Mouse (Mus musculus) CH12.LX (cell line): ENCODE measurements around the gene Coro7. TPM values are rescaled to one million over a fixed set of nuclear protein-coding genes. Genes with fewer than 3 reads are reported as not detected.

Source experiments
- DNase-seq: peaks from one replicate; pipeline ENCODE4 v3.0.0-alpha.2; 2013; ENCODE audit errors: extremely low read depth
- H3K27ac ChIP-seq: 2 replicates; pipeline ENCODE4 v1.5.1; 2012; ENCODE audit warnings: low read depth, mild to moderate bottlenecking, control low read depth, moderate library complexity; ENCODE audit not compliant: insufficient read depth
- H3K27me3 ChIP-seq: replicated peaks from 2 replicates; pipeline ENCODE3; 2012; ENCODE audit warnings: inconsistent platforms
- H3K36me3 ChIP-seq, 2 experiments: replicated peaks in 1 of 2; 2 replicates each; pipeline versions ENCODE3 to v1.6.1; 2012; ENCODE audit warnings: inconsistent platforms in 1 of 2, low read length in 1 of 2, mild to moderate bottlenecking in 1 of 2, mixed read lengths in 1 of 2, moderate library complexity in 1 of 2; ENCODE audit not compliant: control insufficient read depth in 1 of 2, insufficient read depth in 1 of 2
- H3K4me1 ChIP-seq, 2 experiments: 2 replicates each; pipeline ENCODE4 v1.6.1; 2012; ENCODE audit warnings: inconsistent platforms in 1 of 2, moderate library complexity in 1 of 2; ENCODE audit not compliant: insufficient read depth in 2 of 2, control insufficient read depth in 1 of 2
- H3K4me2 ChIP-seq: 2 replicates; pipeline ENCODE4 v1.6.1; 2012; ENCODE audit warnings: low read depth, mild to moderate bottlenecking, control low read depth; ENCODE audit not compliant: poor library complexity, insufficient read depth, severe bottlenecking
- H3K4me3 ChIP-seq, 3 experiments: fragments of 150-350 bp in 1 of 3; sonication (generic) in 1 of 3; replicated peaks in 1 of 3; 2 replicates each; pipeline versions ENCODE3 to v1.5.1; 2011 to 2012; ENCODE audit warnings: low read depth in 2 of 3, low read length in 2 of 3, mild to moderate bottlenecking in 2 of 3, moderate library complexity in 2 of 3, control low read depth in 1 of 3, improper control_type of control experiment in 1 of 3, inconsistent platforms in 1 of 3, mixed read lengths in 1 of 3; ENCODE audit not compliant: poor library complexity in 1 of 3
- H3K79me2 ChIP-seq: replicated peaks from 2 replicates; pipeline ENCODE4 v1.6.1; 2012; ENCODE audit warnings: mild to moderate bottlenecking, moderate library complexity; ENCODE audit not compliant: control insufficient read depth, poor library complexity, insufficient read depth, severe bottlenecking; ENCODE audit errors: extremely low read depth
- H3K9ac ChIP-seq: 2 replicates; pipeline ENCODE4 v1.6.1; 2012; ENCODE audit warnings: low read depth, mild to moderate bottlenecking, control low read depth, moderate library complexity; ENCODE audit not compliant: insufficient read depth
- H3K9me3 ChIP-seq: replicated peaks from 2 replicates; pipeline ENCODE3; 2012; ENCODE audit warnings: low read length, inconsistent platforms, mixed read lengths
- BHLHE40 ChIP-seq: IDR thresholded peaks from 2 replicates; pipeline ENCODE4 v1.6.1; 2011; ENCODE audit warnings: mild to moderate bottlenecking, low read depth, low read length, improper control_type of control experiment
- CTCF ChIP-seq, 2 experiments: IDR thresholded peaks in 1 of 2; conservative IDR thresholded peaks in 1 of 2; 2 replicates each; pipeline ENCODE4 v1.5.1; 2011 to 2012; ENCODE audit warnings: low read depth in 2 of 2, low read length in 2 of 2, improper control_type of control experiment in 1 of 2, inconsistent platforms in 1 of 2, mild to moderate bottlenecking in 1 of 2, moderate library complexity in 1 of 2
- ELF1 ChIP-seq: IDR thresholded peaks from 2 replicates; pipeline ENCODE4 v1.6.1; 2014; ENCODE audit warnings: low read depth, mild to moderate bottlenecking, inconsistent platforms, low read length, improper control_type of control experiment
- GABPA ChIP-seq: IDR thresholded peaks from 2 replicates; pipeline ENCODE4 v1.6.1; 2012; ENCODE audit warnings: low read depth, low read length, improper control_type of control experiment, inconsistent platforms; ENCODE audit not compliant: insufficient replicate concordance
- HCFC1 ChIP-seq: IDR thresholded peaks from 2 replicates; pipeline ENCODE4 v1.6.1; 2012; ENCODE audit warnings: low read depth, mild to moderate bottlenecking, inconsistent platforms, low read length, improper control_type of control experiment
- JUN ChIP-seq: IDR thresholded peaks from 2 replicates; pipeline ENCODE4 v1.6.1; 2011; ENCODE audit warnings: low read depth, mild to moderate bottlenecking, low read length, improper control_type of control experiment, moderate library complexity; ENCODE audit not compliant: insufficient read depth
- MAZ ChIP-seq: IDR thresholded peaks from 2 replicates; pipeline ENCODE4 v1.6.1; 2012; ENCODE audit warnings: low read depth, mild to moderate bottlenecking, inconsistent platforms, low read length, improper control_type of control experiment, moderate library complexity
- NRF1 ChIP-seq: IDR thresholded peaks from 2 replicates; pipeline ENCODE4 v1.6.1; 2014; ENCODE audit warnings: low read depth, mild to moderate bottlenecking, inconsistent platforms, low read length, improper control_type of control experiment, moderate library complexity
- POLR2A ChIP-seq: IDR thresholded peaks from 2 replicates; pipeline ENCODE4 v1.6.1; 2011; ENCODE audit warnings: low read depth, mild to moderate bottlenecking, improper control_type of control experiment, low read length
- RAD21 ChIP-seq: IDR thresholded peaks from 2 replicates; pipeline ENCODE4 v1.6.1; 2011; ENCODE audit warnings: low read depth, mild to moderate bottlenecking, low read length, improper control_type of control experiment, moderate library complexity
- SMC3 ChIP-seq: IDR thresholded peaks from 2 replicates; pipeline ENCODE4 v1.6.1; 2011; ENCODE audit warnings: low read depth, low read length, improper control_type of control experiment
- TBP ChIP-seq: conservative IDR thresholded peaks from 2 replicates; pipeline ENCODE4 v1.6.1; 2011; ENCODE audit warnings: low read depth, low read length, improper control_type of control experiment
- ZC3H11A ChIP-seq: IDR thresholded peaks from 2 replicates; pipeline ENCODE4 v1.6.1; 2012; ENCODE audit warnings: low read depth, mild to moderate bottlenecking, inconsistent platforms, low read length, improper control_type of control experiment
- ZKSCAN1 ChIP-seq: IDR thresholded peaks from 2 replicates; pipeline ENCODE4 v1.6.1; 2012; ENCODE audit warnings: low read depth, inconsistent platforms, low read length, improper control_type of control experiment, borderline replicate concordance
- ZNF384 ChIP-seq: IDR thresholded peaks from 2 replicates; pipeline ENCODE4 v1.6.1; 2012; ENCODE audit warnings: low read depth, low read length, improper control_type of control experiment, inconsistent platforms
- dilution Hi-C: fragments of 300-500 bp; cut with MboI; formaldehyde crosslinking; loops from 2 replicates; pipeline ENCODE4 v1.14.3; 2020; ENCODE audit warnings: low sequenced_read_pairs; ENCODE audit not compliant: extremely low pct_unique_long_range_greater_than_20kb, extremely low pct_ligation_motif_present
- in situ Hi-C: fragments of 300-500 bp; cut with MboI; formaldehyde crosslinking; loops from 3 replicates; pipeline ENCODE4 v1.14.3; 2019; ENCODE audit warnings: low sequenced_read_pairs, low pct_ligation_motif_present, low pct_unique_long_range_greater_than_20kb, mixed read lengths
- polyA plus RNA-seq: library from polyadenylated mRNA; unstranded; fragments of >175 nt; gene quantifications from 2 replicates; pipeline ENCODE4 v1.2.1, GENCODE M21; 2012; ENCODE audit warnings: low read depth; ENCODE audit not compliant: insufficient read length
- total RNA-seq, 2 experiments: library from RNA; depleted of rRNA; stranded (reverse); fragments of 300-350 nt in 1 of 2; fragments of >200 nt in 1 of 2; gene quantifications; 2 replicates each; pipeline ENCODE4 v1.2.3; 2012 to 2014

Gene Coro7
- total and polyA plus RNA-seq, 3 experiments, result 5.7 to 40.2 (median 20.0) TPM

DNA sequence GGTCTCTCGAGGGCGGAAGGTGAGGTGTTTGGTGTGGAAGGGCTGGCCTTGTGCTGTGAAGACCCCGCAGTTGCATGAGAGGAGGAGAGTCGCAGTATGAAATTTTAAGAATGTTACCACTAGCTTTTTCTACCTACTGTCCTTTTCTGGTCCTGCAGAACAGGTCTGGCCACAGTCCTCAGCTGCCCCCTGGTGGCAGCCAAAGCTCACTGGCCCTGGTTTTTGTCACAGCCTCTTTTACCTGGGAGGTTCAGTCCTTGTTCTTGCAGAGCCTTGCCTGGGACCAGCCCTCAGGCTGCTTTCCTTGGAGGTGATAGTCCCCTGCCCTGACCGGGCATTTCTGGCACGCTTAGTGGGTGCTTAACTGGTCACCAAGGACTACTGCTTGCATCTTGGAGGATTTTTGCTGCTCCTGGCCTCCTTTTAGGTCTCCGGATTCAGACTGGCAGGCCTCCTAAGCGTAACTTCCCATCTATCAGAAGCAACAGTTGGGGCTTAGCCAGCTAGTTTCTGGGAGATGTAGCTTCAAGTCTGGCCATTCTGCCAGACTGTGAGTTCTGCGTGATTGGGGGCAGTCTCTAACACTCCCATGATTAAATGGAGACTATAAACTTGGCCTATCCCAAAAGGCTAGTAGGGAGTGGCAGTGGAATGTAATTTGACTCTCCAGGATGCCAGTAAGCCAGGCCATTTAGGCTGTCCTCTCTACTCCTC lies 71.6 kb downstream of the Coro7 start:
- TF ChIP-seq NRF1 (peak; percentile 36; the same call in 1 of the 2 replicates), SMC3 (peak; percentile 99), BHLHE40 (no peak), ZKSCAN1 (no peak), CTCF (conservative IDR thresholded peaks at IDR 0.05 in 1 of 2, IDR thresholded peaks at IDR 0.05 in 1 of 2; ENCODE audit: low read depth in 2 of 2, low read length in 2 of 2) (peak; percentile 93 to 99), JUN (no peak), ELF1 (0 out of 2 replicates have a peak, but pooled peaks have one; percentile 18), ZC3H11A (peak; percentile 99), TBP (no peak), ZNF384 (peak; percentile 38; the same call in 1 of the 2 replicates), POLR2A (0 out of 2 replicates have a peak, but pooled peaks have one; percentile 23)
- Histone ChIP-seq H3K4me2 (no peak overlapping the region), H3K9me3 (no peaks in the 10 kb centered on the region), H3K9ac (no peak overlapping the region), H3K27me3 (no peaks in the 10 kb centered on the region), H3K4me3 (no peak overlapping the region), H3K27ac (no peak overlapping the region), H3K79me2 (no peaks in the 10 kb centered on the region), H3K4me1 (peaks cover 5 to 7% of the 10 kb centered on the region in 2 experiments; a peak in 3 of 4 replicates), H3K36me3 (peaks cover 11 to 23% of the 10 kb centered on the region in 2 experiments)
- DNase-seq, result peak; percentile 88
- in situ Hi-C loops, result no loop called here
- dilution Hi-C loops, result no loop called here

DNA sequence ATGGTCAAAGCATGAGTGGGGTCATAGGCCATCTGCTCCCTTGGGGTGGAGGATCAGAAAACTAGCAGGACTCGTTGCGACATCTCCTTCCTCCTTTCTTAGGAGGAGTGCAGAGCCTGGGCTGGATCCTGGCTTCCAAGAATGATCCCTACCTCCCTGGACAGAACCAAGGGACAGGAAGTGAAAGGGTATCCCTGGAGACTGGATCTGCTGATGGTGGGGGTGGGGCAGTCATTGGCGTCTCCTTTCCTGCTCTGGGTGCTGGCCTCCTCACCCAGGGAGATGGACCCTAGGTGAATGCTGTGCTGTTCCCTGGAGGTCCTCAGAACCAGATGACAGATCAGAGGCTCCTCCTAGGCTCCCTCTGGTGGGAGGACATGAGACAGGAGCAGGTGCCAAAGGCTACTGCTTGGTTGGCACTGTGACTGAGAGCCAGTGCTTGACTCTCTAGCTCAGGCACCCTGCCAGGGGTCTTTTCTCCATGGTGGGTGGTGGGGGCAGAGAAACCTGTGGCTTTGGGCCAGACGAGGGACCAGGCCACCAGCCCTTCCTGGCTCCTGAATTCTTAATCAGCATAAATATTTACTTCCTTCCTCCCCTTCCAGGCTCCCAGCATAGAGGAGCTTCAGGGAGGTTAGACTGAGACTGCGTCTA lies 73.0 kb downstream of the Coro7 start:
- no peak for DNase-seq
- Histone ChIP-seq H3K27ac (no peak overlapping the region), H3K4me3 (no peak overlapping the region)
- dilution Hi-C loops, result no loop called here
- TF ChIP-seq MAZ (no peak), GABPA (no peak), HCFC1 (no peak), RAD21 (peak; percentile 56), SMC3 (peak; percentile 86), ZC3H11A (no peak), CTCF (conservative IDR thresholded peaks at IDR 0.05 in 1 of 2, IDR thresholded peaks at IDR 0.05 in 1 of 2; ENCODE audit: low read depth in 2 of 2, low read length in 2 of 2) (peak in 1 of 2 experiments; percentile 73; a peak in 2 of 4 replicates)
- TF ChIP-seq, all 38 proteins: peak for 3
- H3K9ac ChIP-seq, result no peak overlapping the region
- H3K79me2 ChIP-seq, result no peaks in the 10 kb centered on the region
- no peaks in the 10 kb centered on the region for H3K9me3 ChIP-seq
- H3K4me2 ChIP-seq, result no peak overlapping the region
- in situ Hi-C loops, result no loop called here
- H3K36me3 ChIP-seq, result peaks cover 5 to 15% of the 10 kb centered on the region in 2 experiments
- no peaks in the 10 kb centered on the region for H3K27me3 ChIP-seq
- H3K4me1 ChIP-seq, result peaks cover 5 to 7% of the 10 kb centered on the region in 2 experiments; a peak in 3 of 4 replicates
